Mouse (Mus musculus) thymus, postnatal 4 days (tissue): Measurements from ENCODE around the gene Baiap2l2.

Experiments
- DNase-seq: peaks from one replicate; pipeline ENCODE4 v3.0.0; 2021

Gene Baiap2l2

GRCm38 (mm10) chr15:79285399-79285798, at the start of gene Baiap2l2:
TSS of gene Baiap2l2 (minus strand) at chr15:79285537.
- DNase-seq: no peak

- no peak for DNase-seq
These were observed 48.1 kb upstream of the Baiap2l2 start for GRCm38 (mm10) chr15:79333409-79333808.

- no peak for DNase-seq
These were observed 45.2 kb upstream of the Baiap2l2 start for GRCm38 (mm10) chr15:79330521-79330920.

- no peak for DNase-seq
These were observed 44.6 kb upstream of the Baiap2l2 start for GRCm38 (mm10) chr15:79329979-79330363.

GRCm38 (mm10) chr15:79329346-79329978, 44.1 kb upstream of the Baiap2l2 start:
- DNase-seq: no peak

GRCm38 (mm10) chr15:79328939-79329275, 43.6 kb upstream of the Baiap2l2 start:
- no peak for DNase-seq

- peak; percentile 99 for DNase-seq
These were observed 43.0 kb upstream of the Baiap2l2 start, which contains the start of gene Pla2g6 for GRCm38 (mm10) chr15:79328058-79328938. TSS of gene Pla2g6 (minus strand) at chr15:79328390.

- peak; percentile 54 for DNase-seq
These were observed 41.9 kb upstream of the Baiap2l2 start for GRCm38 (mm10) chr15:79326971-79327961.

GRCm38 (mm10) chr15:79326264-79326663, 40.9 kb upstream of the Baiap2l2 start:
- no peak for DNase-seq

- DNase-seq: no peak
These were observed 40.4 kb upstream of the Baiap2l2 start for GRCm38 (mm10) chr15:79325742-79326141.

- DNase-seq: no peak
These were observed 39.0 kb upstream of the Baiap2l2 start for GRCm38 (mm10) chr15:79324373-79324772.

- peak; percentile 47 for DNase-seq
These were observed 38.4 kb upstream of the Baiap2l2 start for GRCm38 (mm10) chr15:79323791-79324155.

- DNase-seq: peak; percentile 76
These were observed 37.9 kb upstream of the Baiap2l2 start for GRCm38 (mm10) chr15:79322991-79323790.

GRCm38 (mm10) chr15:79322281-79322990, 37.1 kb upstream of the Baiap2l2 start:
- peak; percentile 80 for DNase-seq

- DNase-seq: no peak
These were observed 36.4 kb upstream of the Baiap2l2 start for GRCm38 (mm10) chr15:79321733-79322190.

GRCm38 (mm10) chr15:79313848-79314369, 28.6 kb upstream of the Baiap2l2 start:
- no peak for DNase-seq

GRCm38 (mm10) chr15:79307861-79308260, 22.5 kb upstream of the Baiap2l2 start:
- no peak for DNase-seq

GRCm38 (mm10) chr15:79306043-79306637, 20.8 kb upstream of the Baiap2l2 start:
- no peak for DNase-seq

GRCm38 (mm10) chr15:79304832-79305231, 19.5 kb upstream of the Baiap2l2 start:
- DNase-seq: no peak

GRCm38 (mm10) chr15:79303725-79304124, 18.4 kb upstream of the Baiap2l2 start:
- peak; percentile 78 for DNase-seq
